Mouse (Mus musculus) cerebellum, postnatal 14 days (tissue): Measurements from ENCODE around the gene Efna4.

ENCODE experiments used
- DNase-seq, 2 experiments: peaks; one replicate each; pipeline ENCODE4 v3.0.0; 2021; ENCODE audit warnings: mixed read lengths in 2 of 2

Efna4 gene

DNA sequence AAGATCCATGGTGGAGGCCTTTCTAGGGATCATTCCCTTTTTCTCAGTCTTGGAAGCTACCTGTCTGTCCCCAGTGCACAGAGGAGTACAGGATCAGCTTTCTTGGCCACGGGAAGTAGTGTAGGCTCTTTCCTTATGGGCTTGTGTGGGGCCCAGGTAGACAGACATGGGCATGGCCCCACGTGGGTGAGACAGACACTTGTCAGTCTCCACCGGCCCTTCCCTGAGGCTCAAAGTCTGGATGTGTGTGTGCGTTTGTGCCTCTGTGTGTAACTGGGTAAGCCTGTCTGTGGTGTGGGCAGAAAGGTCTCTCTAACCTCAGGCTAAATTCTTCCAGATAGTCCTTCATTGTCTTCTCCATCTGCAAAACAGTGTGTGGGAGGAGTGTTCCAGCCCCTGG lies 32.7 kb downstream of the Efna4 start:
- DNase-seq = no peak

DNA sequence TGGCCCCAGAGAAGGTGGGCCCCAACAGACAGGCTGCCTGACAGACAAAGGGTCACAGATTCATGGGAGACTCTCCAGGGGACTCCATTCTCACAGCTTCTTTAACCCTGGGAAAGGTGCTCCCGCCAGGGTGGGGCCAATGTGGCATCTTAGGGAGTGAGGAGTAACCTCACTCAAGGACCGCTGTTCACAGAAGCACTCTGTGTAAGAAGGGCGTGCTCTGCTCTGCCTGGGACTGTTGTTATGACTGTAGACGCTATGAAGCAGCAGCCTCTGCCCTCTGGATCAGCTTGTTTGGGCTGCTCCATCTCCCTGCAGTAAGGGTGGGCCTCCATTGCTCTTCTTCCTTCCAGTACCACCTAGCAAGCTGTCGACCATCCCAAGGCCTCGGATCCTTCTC lies 33.4 kb downstream of the Efna4 start:
- DNase-seq = no peak

DNA sequence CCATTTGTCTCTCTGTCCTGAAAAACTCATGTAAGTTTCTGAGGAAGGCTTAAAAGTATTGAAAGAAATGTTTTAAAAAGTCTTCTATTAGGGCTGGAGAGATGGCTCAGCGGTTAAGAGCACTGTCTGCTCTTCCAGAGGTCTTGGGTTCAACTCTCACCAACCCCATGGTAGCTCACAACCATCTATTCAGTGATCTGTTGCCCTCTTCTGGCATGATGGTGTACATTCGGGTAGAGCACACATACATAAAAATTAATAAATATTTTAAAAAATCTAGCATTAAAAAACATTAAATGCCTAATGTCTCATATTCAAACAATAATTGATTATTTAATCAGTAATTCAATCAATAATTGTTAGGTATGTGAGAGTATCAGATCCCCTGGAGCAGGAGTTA lies 37.3 kb downstream of the Efna4 start:
- no peak for DNase-seq

DNA sequence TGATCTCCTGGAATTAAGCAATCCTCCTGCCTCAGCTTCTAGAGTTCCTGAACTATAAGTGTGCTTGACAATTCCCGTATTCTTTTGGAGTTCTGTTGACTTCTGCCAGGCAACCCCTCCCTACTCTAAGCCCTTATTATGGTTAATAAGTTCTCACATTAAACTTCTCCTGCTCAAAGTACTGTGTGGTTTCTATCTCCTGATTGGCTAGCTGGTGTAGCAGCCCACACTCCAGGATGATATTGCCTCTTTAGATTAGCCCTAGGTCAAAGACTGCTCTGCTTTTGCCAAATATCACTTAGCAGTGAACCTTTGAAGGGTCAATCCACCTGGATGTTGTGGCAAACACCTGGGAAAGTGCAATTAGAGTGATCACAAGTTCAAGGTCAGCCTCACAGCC lies 37.8 kb downstream of the Efna4 start:
- no peak for DNase-seq

DNA sequence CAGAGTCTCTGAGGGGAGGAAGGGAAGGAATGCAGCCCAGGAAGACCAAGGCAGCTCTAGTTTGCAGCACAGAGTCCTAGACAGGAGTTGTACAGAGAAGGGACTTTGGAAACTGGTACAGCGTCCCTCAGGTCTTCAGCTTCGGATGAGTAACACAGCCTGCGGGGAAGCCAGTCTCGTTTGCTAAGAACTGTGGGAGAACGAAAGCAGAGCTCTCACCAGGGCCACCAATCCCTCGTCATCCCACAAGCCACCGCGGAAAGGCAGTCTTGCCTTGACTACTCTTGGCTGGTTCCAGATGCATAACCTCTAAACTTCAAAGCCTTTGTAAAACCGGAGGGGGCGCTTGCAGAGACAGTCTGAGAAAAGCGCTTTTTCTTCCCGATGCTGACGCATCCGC lies 38.3 kb downstream of the Efna4 start:
- DNase-seq = no peak

DNA sequence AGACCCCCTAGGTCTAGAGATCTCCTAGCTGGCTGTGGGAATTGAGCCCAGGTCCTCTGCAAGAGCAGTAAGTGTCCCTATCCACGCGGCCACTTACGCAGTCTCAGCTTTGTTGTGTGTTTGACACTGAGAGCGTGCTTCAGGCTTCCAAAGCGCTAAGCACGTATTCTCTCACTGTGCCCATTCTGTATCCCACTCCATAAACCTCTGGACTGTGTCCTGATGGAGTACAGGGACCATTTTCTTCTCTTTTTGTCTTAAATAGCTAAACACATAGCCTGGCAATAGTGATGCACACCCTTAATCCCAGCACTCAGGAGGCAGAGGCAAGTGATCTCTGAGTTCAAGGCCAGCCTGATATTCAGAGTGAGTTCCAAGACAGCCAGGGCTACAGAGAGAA lies 38.9 kb downstream of the Efna4 start:
- no peak for DNase-seq

DNA sequence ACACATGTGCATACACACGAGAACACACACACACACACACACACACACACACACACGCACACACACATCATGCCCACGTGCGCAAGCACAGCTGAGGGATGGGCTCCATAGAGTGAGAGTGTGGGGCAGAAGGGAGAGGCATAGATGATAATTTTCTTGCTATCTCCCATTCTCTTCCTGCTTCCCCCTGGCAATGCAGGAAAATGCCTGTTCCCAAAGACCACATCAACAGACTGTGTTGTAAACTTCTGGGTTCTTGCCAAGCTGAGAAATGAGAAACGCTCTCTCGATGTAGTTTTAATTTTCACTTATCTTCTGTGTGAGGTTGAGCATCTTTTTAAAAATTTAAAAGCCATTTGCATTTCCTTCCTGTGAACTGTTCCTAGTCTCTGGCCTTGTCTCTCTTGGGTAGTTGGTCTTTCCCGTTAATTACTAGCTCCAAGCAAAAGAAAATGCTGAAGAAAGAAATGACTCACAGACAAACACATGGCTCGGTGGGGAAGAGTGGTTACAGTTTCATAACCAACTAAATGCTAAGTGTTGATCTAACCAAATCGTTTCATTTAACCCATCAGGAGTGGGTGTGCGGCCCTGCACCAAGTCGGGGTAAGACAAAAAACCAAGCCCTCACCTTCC lies 40.9 kb downstream of the Efna4 start:
- DNase-seq = no peak

DNA sequence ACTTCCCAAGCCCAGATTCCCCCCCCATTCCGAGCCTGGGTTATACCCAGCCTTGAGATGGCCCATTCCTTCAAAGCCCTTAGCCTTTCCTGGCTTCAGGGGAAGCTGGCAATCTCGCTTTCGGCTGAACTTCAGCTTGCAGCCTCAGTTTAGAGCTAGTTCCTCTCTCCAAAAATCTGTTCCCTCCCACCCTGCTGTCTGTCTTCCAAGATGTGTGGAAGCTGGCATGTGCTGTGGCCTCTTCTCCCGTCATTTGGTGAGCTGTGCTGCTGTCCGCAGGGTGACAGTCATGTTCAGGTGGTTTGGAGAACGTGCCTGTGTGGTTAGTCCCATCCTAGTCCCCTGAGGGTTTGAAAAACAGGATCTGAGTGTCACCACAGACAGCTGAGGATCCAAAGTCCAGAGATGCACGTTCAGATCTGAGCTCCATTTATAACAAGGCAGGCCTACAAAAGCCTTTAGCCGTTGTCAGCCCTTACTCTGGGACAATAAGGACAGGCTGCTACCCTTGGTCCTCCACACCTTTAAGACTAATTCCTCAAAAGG lies 42.1 kb downstream of the Efna4 start:
- no peak for DNase-seq

DNA sequence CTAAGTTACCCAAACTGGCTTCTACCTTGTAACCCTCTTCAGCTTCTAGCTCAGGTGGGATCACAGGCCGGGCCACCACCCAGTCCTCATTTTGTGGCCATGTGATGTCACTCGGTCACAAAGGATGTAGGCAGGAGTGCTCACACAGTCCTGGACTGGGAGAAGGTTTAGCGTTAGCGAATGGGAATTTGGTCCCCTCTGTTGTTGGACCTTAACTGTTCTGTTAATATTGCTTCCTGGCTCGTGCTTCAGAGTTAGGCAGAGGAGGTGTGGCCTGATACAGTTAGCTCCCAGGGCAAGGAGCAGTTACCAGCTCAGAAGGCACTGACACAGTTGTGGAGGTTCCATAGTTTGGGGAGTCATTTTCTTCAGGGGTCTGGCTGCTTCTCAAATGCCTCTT lies 43.6 kb downstream of the Efna4 start:
- no peak for DNase-seq

DNA sequence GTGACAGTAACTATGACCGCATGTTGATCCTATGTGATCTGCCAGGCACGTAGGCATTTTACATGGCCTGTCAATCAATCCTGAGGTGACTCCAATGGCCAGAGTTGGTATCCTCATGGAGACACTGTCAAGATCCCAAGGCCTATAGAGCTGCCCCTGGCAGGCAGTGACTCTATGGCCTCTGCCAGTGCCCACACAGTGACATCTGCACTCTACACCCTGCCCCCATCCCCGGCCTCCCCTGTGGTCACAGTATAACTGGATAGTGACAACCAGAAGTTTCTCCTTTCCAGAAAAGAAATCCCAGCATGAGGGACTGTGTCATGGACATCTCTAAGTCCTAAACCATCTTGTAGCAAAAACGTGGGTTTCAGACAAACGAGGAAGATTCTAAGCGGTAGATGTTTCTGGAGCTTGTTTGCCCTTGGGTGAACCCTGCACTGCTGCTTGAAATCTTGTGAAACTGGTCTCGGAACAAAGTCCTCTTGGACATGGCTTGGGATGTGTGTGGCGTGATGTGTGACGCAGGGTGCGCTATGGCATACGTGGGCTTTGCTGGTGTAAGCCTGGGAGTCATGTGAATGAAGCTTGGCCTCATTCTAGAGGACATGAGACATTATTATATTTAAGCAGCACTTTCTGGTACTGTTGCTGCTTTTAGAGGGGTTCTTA lies 44.4 kb downstream of the Efna4 start:
- DNase-seq = no peak

DNA sequence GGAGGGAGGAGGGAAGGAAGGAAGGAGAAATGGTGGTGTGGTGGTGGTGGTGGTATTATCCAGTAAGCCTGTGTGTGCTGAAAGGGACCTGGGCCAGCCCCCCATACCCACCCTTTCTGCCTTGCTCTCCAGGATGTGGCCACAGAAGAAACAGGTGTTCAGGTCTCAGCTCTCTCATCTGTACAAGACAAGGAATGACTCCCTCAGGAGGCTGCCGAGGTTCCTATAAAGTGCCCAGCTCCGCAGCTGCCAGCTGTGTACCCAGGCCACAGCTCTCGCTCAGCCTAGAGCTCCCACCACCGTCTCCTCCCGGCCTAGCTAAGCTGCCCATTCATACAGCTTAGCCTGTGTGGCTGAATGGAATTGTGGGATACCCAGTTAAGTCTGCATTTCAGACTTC lies 45.5 kb downstream of the Efna4 start:
- no peak for DNase-seq

DNA sequence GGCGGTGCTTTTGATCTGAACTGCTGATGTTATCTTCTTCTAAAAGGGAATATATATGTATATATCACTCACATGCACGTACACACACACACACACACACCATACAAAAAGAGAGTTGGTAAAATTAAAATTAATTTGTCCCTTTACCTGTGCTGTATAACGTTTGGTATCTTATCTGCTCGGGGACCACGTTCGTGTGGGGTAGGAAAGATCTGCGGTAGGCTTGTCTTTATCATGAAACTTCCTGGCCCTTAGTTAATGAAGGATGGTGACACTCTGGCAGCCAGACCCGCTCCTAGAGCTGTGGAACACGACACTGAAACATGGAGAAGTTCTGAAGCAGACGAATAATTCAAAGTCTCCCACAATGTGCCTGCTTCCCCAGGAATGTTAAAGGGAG lies 46.0 kb downstream of the Efna4 start:
- no peak for DNase-seq

DNA sequence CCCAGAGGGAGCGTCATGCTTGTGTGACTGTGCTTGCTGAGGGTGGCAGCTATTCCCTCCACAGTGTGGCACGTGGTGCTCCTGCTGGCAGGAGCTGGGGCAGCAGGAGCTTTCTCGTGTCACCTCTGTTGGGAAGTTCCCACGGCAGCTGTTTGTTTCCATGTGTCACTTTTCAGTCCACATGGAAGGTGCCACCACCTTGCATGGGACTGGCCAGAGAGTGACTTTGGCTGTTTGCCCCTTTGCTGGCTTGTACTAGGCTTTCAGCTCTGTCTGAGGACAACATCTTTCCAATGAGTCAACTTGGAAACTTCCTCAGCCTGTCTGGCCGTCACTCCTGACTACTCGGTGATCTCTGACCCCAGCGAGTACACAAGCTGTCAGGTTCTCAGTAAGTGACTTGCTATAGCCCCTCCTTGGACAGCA lies 49.3 kb downstream of the Efna4 start:
- no peak for DNase-seq

DNA sequence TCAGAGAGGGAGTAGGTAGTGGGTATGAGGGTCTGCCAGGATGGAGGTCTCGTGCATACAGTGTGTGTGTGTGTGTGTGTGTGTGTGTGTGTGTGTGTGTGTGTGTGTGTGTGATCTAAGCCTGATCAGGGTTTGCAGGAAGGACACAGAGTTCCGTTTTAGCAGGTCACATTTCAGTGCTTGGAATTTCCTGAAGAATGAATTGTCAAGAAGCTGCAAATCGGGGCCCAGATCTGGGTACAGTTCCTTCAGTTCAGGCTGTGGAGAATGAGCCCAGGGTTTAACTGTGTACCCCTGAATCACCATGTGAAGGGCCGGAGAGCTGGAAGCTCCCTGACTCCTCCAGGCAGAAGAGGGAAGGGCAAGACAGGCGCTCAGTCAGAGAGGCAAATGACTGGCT lies 50.5 kb downstream of the Efna4 start:
- DNase-seq = no peak

DNA sequence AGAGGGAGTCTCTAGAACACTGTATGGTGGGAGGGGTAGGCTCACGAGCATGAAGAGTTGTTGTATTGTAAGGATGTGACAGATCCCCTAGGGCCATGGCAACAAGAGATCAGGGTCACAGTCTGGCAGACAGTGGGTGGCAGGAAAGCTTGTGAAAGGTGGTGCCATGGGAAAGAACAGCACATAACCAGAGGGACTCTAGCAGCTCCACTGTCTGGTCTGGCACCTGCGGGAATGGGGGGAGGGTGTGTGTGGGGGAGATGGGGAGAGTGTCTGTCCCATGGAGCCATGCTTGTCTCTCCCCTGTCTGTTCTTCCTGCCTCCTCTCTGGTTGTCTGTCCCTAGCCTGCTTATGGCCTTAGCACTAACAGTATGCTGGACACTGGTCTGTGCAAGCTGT lies 52.3 kb downstream of the Efna4 start:
- DNase-seq = no peak

DNA sequence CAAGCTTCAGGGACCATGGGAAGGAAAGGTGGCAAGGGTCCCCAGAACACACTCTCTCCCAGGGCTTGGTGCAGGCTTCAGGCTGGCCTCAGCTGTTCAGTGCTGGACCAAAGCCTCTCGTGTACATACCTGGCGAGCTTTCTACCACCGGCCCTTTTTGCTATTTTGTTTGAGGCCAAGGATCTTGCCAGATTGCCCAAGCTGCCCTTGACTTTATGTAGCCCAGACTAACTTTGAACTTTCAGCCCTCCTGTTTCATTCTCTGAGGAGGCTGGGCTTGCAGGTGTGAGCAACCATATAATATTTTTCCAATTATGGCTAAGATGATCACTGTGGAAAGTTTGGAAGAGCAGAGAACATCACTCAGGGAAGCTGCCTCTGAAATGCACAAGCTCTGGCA lies 53.6 kb downstream of the Efna4 start:
- DNase-seq = no peak
